Mouse (Mus musculus) CH12.LX (cell line): ENCODE data around the gene Man2a1. TPM values are rescaled to one million over a fixed set of nuclear protein-coding genes. Genes with fewer than 3 reads are reported as not detected.

ENCODE experiments used
- DNase-seq: peaks from one replicate; pipeline ENCODE4 v3.0.0-alpha.2; 2013; ENCODE audit errors: extremely low read depth
- H3K27ac ChIP-seq: 2 replicates; pipeline ENCODE4 v1.5.1; 2012; ENCODE audit warnings: low read depth, mild to moderate bottlenecking, control low read depth, moderate library complexity; ENCODE audit not compliant: insufficient read depth
- H3K27me3 ChIP-seq: replicated peaks from 2 replicates; pipeline ENCODE3; 2012; ENCODE audit warnings: inconsistent platforms
- H3K36me3 ChIP-seq, 2 experiments: replicated peaks in 1 of 2; 2 replicates each; pipeline versions ENCODE3 to v1.6.1; 2012; ENCODE audit warnings: inconsistent platforms in 1 of 2, low read length in 1 of 2, mild to moderate bottlenecking in 1 of 2, mixed read lengths in 1 of 2, moderate library complexity in 1 of 2; ENCODE audit not compliant: control insufficient read depth in 1 of 2, insufficient read depth in 1 of 2
- H3K4me1 ChIP-seq, 2 experiments: 2 replicates each; pipeline ENCODE4 v1.6.1; 2012; ENCODE audit warnings: inconsistent platforms in 1 of 2, moderate library complexity in 1 of 2; ENCODE audit not compliant: insufficient read depth in 2 of 2, control insufficient read depth in 1 of 2
- H3K4me2 ChIP-seq: 2 replicates; pipeline ENCODE4 v1.6.1; 2012; ENCODE audit warnings: low read depth, mild to moderate bottlenecking, control low read depth; ENCODE audit not compliant: poor library complexity, insufficient read depth, severe bottlenecking
- H3K4me3 ChIP-seq, 3 experiments: fragments of 150-350 bp in 1 of 3; sonication (generic) in 1 of 3; replicated peaks in 1 of 3; 2 replicates each; pipeline versions ENCODE3 to v1.5.1; 2011 to 2012; ENCODE audit warnings: low read depth in 2 of 3, low read length in 2 of 3, mild to moderate bottlenecking in 2 of 3, moderate library complexity in 2 of 3, control low read depth in 1 of 3, improper control_type of control experiment in 1 of 3, inconsistent platforms in 1 of 3, mixed read lengths in 1 of 3; ENCODE audit not compliant: poor library complexity in 1 of 3
- H3K79me2 ChIP-seq: replicated peaks from 2 replicates; pipeline ENCODE4 v1.6.1; 2012; ENCODE audit warnings: mild to moderate bottlenecking, moderate library complexity; ENCODE audit not compliant: control insufficient read depth, poor library complexity, insufficient read depth, severe bottlenecking; ENCODE audit errors: extremely low read depth
- H3K9ac ChIP-seq: 2 replicates; pipeline ENCODE4 v1.6.1; 2012; ENCODE audit warnings: low read depth, mild to moderate bottlenecking, control low read depth, moderate library complexity; ENCODE audit not compliant: insufficient read depth
- H3K9me3 ChIP-seq: replicated peaks from 2 replicates; pipeline ENCODE3; 2012; ENCODE audit warnings: low read length, inconsistent platforms, mixed read lengths
- BHLHE40 ChIP-seq: IDR thresholded peaks from 2 replicates; pipeline ENCODE4 v1.6.1; 2011; ENCODE audit warnings: mild to moderate bottlenecking, low read depth, low read length, improper control_type of control experiment
- ELF1 ChIP-seq: IDR thresholded peaks from 2 replicates; pipeline ENCODE4 v1.6.1; 2014; ENCODE audit warnings: low read depth, mild to moderate bottlenecking, inconsistent platforms, low read length, improper control_type of control experiment
- EP300 ChIP-seq: IDR thresholded peaks from 2 replicates; pipeline ENCODE4 v1.6.1; 2011; ENCODE audit warnings: low read length, improper control_type of control experiment
- ETS1 ChIP-seq: conservative IDR thresholded peaks from 2 replicates; pipeline ENCODE4 v1.6.1; 2012; ENCODE audit warnings: low read depth, mild to moderate bottlenecking, inconsistent platforms, low read length, improper control_type of control experiment, moderate library complexity
- IRF4 ChIP-seq: IDR thresholded peaks from 2 replicates; pipeline ENCODE4 v1.6.1; 2014; ENCODE audit warnings: low read depth, mild to moderate bottlenecking, inconsistent platforms, low read length, improper control_type of control experiment
- MAFK ChIP-seq: IDR thresholded peaks from 2 replicates; pipeline ENCODE4 v1.6.1; 2011; ENCODE audit warnings: low read length, improper control_type of control experiment; ENCODE audit not compliant: insufficient replicate concordance
- MAX ChIP-seq: IDR thresholded peaks from 2 replicates; pipeline ENCODE4 v1.6.1; 2011; ENCODE audit warnings: low read length, improper control_type of control experiment
- MEF2A ChIP-seq: IDR thresholded peaks from 2 replicates; pipeline ENCODE4 v1.6.1; 2014; ENCODE audit warnings: low read depth, mild to moderate bottlenecking, inconsistent platforms, low read length, improper control_type of control experiment, borderline replicate concordance
- NELFE ChIP-seq: IDR thresholded peaks from 2 replicates; pipeline ENCODE4 v1.6.1; 2011; ENCODE audit warnings: low read depth, low read length, improper control_type of control experiment
- NRF1 ChIP-seq: IDR thresholded peaks from 2 replicates; pipeline ENCODE4 v1.6.1; 2014; ENCODE audit warnings: low read depth, mild to moderate bottlenecking, inconsistent platforms, low read length, improper control_type of control experiment, moderate library complexity
- POLR2A ChIP-seq: IDR thresholded peaks from 2 replicates; pipeline ENCODE4 v1.6.1; 2011; ENCODE audit warnings: low read depth, mild to moderate bottlenecking, improper control_type of control experiment, low read length
- RCOR1 ChIP-seq: conservative IDR thresholded peaks from 2 replicates; pipeline ENCODE4 v1.6.1; 2012; ENCODE audit warnings: low read depth, mild to moderate bottlenecking, inconsistent platforms, low read length, improper control_type of control experiment
- SMC3 ChIP-seq: IDR thresholded peaks from 2 replicates; pipeline ENCODE4 v1.6.1; 2011; ENCODE audit warnings: low read depth, low read length, improper control_type of control experiment
- UBTF ChIP-seq: IDR thresholded peaks from 2 replicates; pipeline ENCODE4 v1.6.1; 2012; ENCODE audit warnings: low read depth, mild to moderate bottlenecking, inconsistent platforms, low read length, improper control_type of control experiment, moderate library complexity
- ZNF384 ChIP-seq: IDR thresholded peaks from 2 replicates; pipeline ENCODE4 v1.6.1; 2012; ENCODE audit warnings: low read depth, low read length, improper control_type of control experiment, inconsistent platforms
- dilution Hi-C: fragments of 300-500 bp; cut with MboI; formaldehyde crosslinking; loops from 2 replicates; pipeline ENCODE4 v1.14.3; 2020; ENCODE audit warnings: low sequenced_read_pairs; ENCODE audit not compliant: extremely low pct_unique_long_range_greater_than_20kb, extremely low pct_ligation_motif_present
- in situ Hi-C: fragments of 300-500 bp; cut with MboI; formaldehyde crosslinking; loops from 3 replicates; pipeline ENCODE4 v1.14.3; 2019; ENCODE audit warnings: low sequenced_read_pairs, low pct_ligation_motif_present, low pct_unique_long_range_greater_than_20kb, mixed read lengths
- polyA plus RNA-seq: library from polyadenylated mRNA; unstranded; fragments of >175 nt; gene quantifications from 2 replicates; pipeline ENCODE4 v1.2.1, GENCODE M21; 2012; ENCODE audit warnings: low read depth; ENCODE audit not compliant: insufficient read length
- total RNA-seq, 2 experiments: library from RNA; depleted of rRNA; stranded (reverse); fragments of 300-350 nt in 1 of 2; fragments of >200 nt in 1 of 2; gene quantifications; 2 replicates each; pipeline ENCODE4 v1.2.3; 2012 to 2014

The Man2a1 gene
- total and polyA plus RNA-seq, 3 experiments, result 7.9 to 15.4 (median 11.9) TPM

GRCm38 (mm10) chr17:64668504-64668903 is 68.0 kb downstream of the Man2a1 start:
- TF ChIP-seq RCOR1 (no peak), IRF4 (0 out of 2 replicates have a peak, but pooled peaks have one; percentile 39), NELFE (no peak), EP300 (peak; percentile 56; the same call in 1 of the 2 replicates), ELF1 (peak; percentile 39; the same call in 1 of the 2 replicates), ETS1 (peak; percentile 55; the same call in 1 of the 2 replicates), MAFK (0 out of 2 replicates have a peak, but pooled peaks have one; percentile 34), BHLHE40 (peak; percentile 60), UBTF (no peak), ZNF384 (0 out of 2 replicates have a peak, but pooled peaks have one; percentile 16), MAX (peak; percentile 50; the same call in 1 of the 2 replicates)
- Histone ChIP-seq H3K4me1 (peaks cover 2 to 26% of the 10 kb centered on the region in 2 experiments; a peak in 2 of 4 replicates), H3K27me3 (no peaks in the 10 kb centered on the region), H3K79me2 (no peaks in the 10 kb centered on the region), H3K36me3 (peaks cover 12 to 51% of the 10 kb centered on the region in 2 experiments), H3K4me2 (no peak overlapping the region), H3K27ac (no peak overlapping the region), H3K4me3 (no peak overlapping the region), H3K9me3 (peaks cover 10% of the 10 kb centered on the region), H3K9ac (no peak overlapping the region)
- in situ Hi-C loops, result no loop called here
- DNase-seq, result peak; percentile 82
- dilution Hi-C loops, result no loop called here

- H3K4me2 ChIP-seq, result no peak overlapping the region
- dilution Hi-C loops (no loop called here), in situ Hi-C loops (no loop called here)
- H3K27me3 ChIP-seq, result no peaks in the 10 kb centered on the region
- H3K27ac ChIP-seq, result no peak overlapping the region
- H3K9me3 ChIP-seq, result peaks cover 5% of the 10 kb centered on the region
- no peaks in the 10 kb centered on the region for H3K79me2 ChIP-seq
- H3K9ac ChIP-seq, result no peak overlapping the region
- peaks cover 11 to 65% of the 10 kb centered on the region in 2 experiments for H3K36me3 ChIP-seq
- no peaks in the 10 kb centered on the region for H3K4me1 ChIP-seq
- no peak for DNase-seq
- no peak overlapping the region for H3K4me3 ChIP-seq
- TF ChIP-seq MEF2A (no peak), NRF1 (no peak), ZNF384 (no peak), SMC3 (no peak), POLR2A (no peak), NELFE (no peak)
Observed at GRCm38 (mm10) chr17:64674401-64674800, 73.9 kb downstream of the Man2a1 start.
